Comparison of ENCODE assay signal across 12 mouse cellular contexts in genomic region chr4:130973332-130974263, GRCm38 (mm10). TPM values are rescaled to one million over a fixed set of nuclear protein-coding genes. Genes with fewer than 3 reads are reported as not detected.
DNase-seq lines count a peak whose midpoint lies in the region; ATAC-seq and TF ChIP-seq lines count a peak whose summit lies in the region.
"Had no signal": no experiment of that assay in that cellular context is flagged by ENCODE, and none has a peak within 500 bp of the region (broad histone marks: within the 10 kb centered on the region; RNA-seq: fewer than 3 reads in every experiment).

No protein-coding gene starts in this region.

- no peak for TF ChIP-seq POLR2A in limb, embryonic 14.5 days (IDR thresholded peaks at IDR 0.05; ENCODE audit: borderline replicate concordance, extremely low read depth, insufficient read depth, insufficient read length)

- no peaks in the 10 kb centered on the region for H3K27me3 ChIP-seq in hindbrain, embryonic 16.5 days (replicated peaks; ENCODE audit: control insufficient read depth, insufficient read depth, low read length)
- H3K27me3 ChIP-seq in limb, embryonic 14.5 days (ENCODE audit: control insufficient read depth, insufficient read depth, low read length) = no peaks in the 10 kb centered on the region
- H3K27me3 ChIP-seq: intestine, embryonic 15.5 days had no signal

- H3K4me1 ChIP-seq in hindbrain, embryonic 16.5 days (ENCODE audit: control insufficient read depth, insufficient read depth, low read depth, low read length) = peaks cover 3% of the 10 kb centered on the region
- H3K4me1 ChIP-seq in limb, embryonic 14.5 days (ENCODE audit: control insufficient read depth, insufficient read depth, low read length) = no peaks in the 10 kb centered on the region
- H3K4me1 ChIP-seq: intestine, embryonic 15.5 days had no signal

- H3K9me3 ChIP-seq in hindbrain, embryonic 16.5 days (ENCODE audit: control insufficient read depth, low read length) = no peaks in the 10 kb centered on the region
- no peaks in the 10 kb centered on the region for H3K9me3 ChIP-seq in limb, embryonic 14.5 days (ENCODE audit: control insufficient read depth, low read length)
- H3K9me3 ChIP-seq: intestine, embryonic 15.5 days had no signal

- no peak overlapping the region for H3K4me3 ChIP-seq in hindbrain, embryonic 16.5 days (ENCODE audit: low read length)
- no peak overlapping the region for H3K4me3 ChIP-seq in limb, embryonic 14.5 days (replicated peaks; ENCODE audit: low read length)
- H3K4me3 ChIP-seq: intestine, embryonic 15.5 days had no signal

- no peak overlapping the region for H3K9ac ChIP-seq in hindbrain, embryonic 16.5 days (ENCODE audit: low read depth, low read length)
- H3K9ac ChIP-seq in limb, embryonic 14.5 days (ENCODE audit: low read depth, low read length, severe bottlenecking) = no peak overlapping the region
- H3K9ac ChIP-seq: intestine, embryonic 15.5 days had no signal

- DNase-seq in cerebellum, adult 9-11 months = peak; percentile 23
- no peak for DNase-seq in cerebellum, postnatal 14 days
- DNase-seq in brain, adult 2 months (ENCODE audit: low read depth, low spot score) = peak; percentile 53
- DNase-seq in limb, embryonic 14.5 days (ENCODE audit: low spot score) = peak; percentile 29
- no peak for DNase-seq in spleen, postnatal 10 days (ENCODE audit: low spot score in 2 of 2)
- no peak for DNase-seq in ovary, postnatal 10 days (ENCODE audit: low spot score)
- DNase-seq in thymus, postnatal 14 days = no peak
- DNase-seq: adrenal gland, postnatal 14 days; gastrocnemius, postnatal 36 days had no signal

- WGBS in hindbrain, embryonic 16.5 days = 39% methylated on average over 19 of the region's 19 CpGs
- WGBS in limb, embryonic 14.5 days = 51% methylated on average over 19 of the region's 19 CpGs

- no peak overlapping the region for H3K4me2 ChIP-seq in hindbrain, embryonic 16.5 days (ENCODE audit: low read length)
- H3K4me2 ChIP-seq in limb, embryonic 14.5 days (replicated peaks; ENCODE audit: low read depth, low read length, severe bottlenecking) = no peak overlapping the region
- H3K4me2 ChIP-seq: intestine, embryonic 15.5 days had no signal

- no peaks in the 10 kb centered on the region for H3K36me3 ChIP-seq in hindbrain, embryonic 16.5 days (ENCODE audit: control insufficient read depth, insufficient read depth, low read length)
- no peaks in the 10 kb centered on the region for H3K36me3 ChIP-seq in limb, embryonic 14.5 days (ENCODE audit: control insufficient read depth, insufficient read depth, low read length)
- H3K36me3 ChIP-seq: intestine, embryonic 15.5 days had no signal

- H3K27ac ChIP-seq in hindbrain, embryonic 16.5 days (ENCODE audit: low read depth, low read length) = peak overlapping the region; percentile 44
- no peak overlapping the region for H3K27ac ChIP-seq in limb, embryonic 14.5 days (replicated peaks; ENCODE audit: low read depth, low read length)
- H3K27ac ChIP-seq: intestine, embryonic 15.5 days had no signal

- ATAC-seq in hindbrain, embryonic 16.5 days = peak; percentile 83
- ATAC-seq in limb, embryonic 14.5 days (ENCODE audit: low FRiP score, low read depth) = no peak
- ATAC-seq: intestine, embryonic 15.5 days had no signal

RNA-seq across cellular contexts. Expression of gene Matn1, which starts 29.4 kb away (rescaled TPM):
- 0.34 and 3.9 TPM in 2 replicates for polyA plus RNA-seq in hindbrain, embryonic 16.5 days (2015; fragmentation: Nextera tagmentation; extraction: Ambion mirVana)
- polyA plus RNA-seq in limb, embryonic 14.5 days (2012; rRNA removed) = 471 and 564 TPM in 2 replicates
- polyA plus RNA-seq in limb, embryonic 14.5 days (2014; fragmentation: Nextera tagmentation; extraction: Ambion mirVana) = 87.5 and 113 TPM in 2 replicates
- polyA plus RNA-seq: neural tube, embryonic 11.5 days had no signal

Comparison
In these comparisons a context has a peak if more than half of its experiments do, and no peak if none do; other contexts are left out.
1. DNase-seq: peak in cerebellum, adult 9-11 months (single experiment), brain, adult 2 months (single experiment) and limb, embryonic 14.5 days (single experiment); none in cerebellum, postnatal 14 days (0 of 2), spleen, postnatal 10 days (0 of 2), ovary, postnatal 10 days (single experiment) and thymus, postnatal 14 days (single experiment).
2. RNA of gene Matn1, which starts 29.4 kb away (polyA plus RNA-seq): 87.5 to 564 TPM in limb, embryonic 14.5 days; 0.34 to 3.9 TPM in hindbrain, embryonic 16.5 days; every median in the first group is over 10 times any median in the second.